Mouse (Mus musculus) limb, embryonic 11.5 days (tissue): ENCODE measurements at regions not wholly inside any gene's neighbourhood (a gene's known extent, or its start where the extent isn't known, plus 50 kb on each side); places are given as distances from the start of the nearest gene placed in this dataset.
A peak's percentile ranks its signal among the peaks of the same experiment; 100 is the strongest.

Experiments used
- ATAC-seq: fragments of 200-750 bp; cut with Nextera tagmentation; 2 replicates; pipeline ENCODE4 v1.8.0; 2017; ENCODE audit warnings: low read depth; ENCODE audit not compliant: insufficient number of reproducible peaks, low FRiP score, low TSS enrichment
- DNase-seq: peaks from one replicate; pipeline ENCODE4 v3.0.0-alpha.2; 2015; ENCODE audit warnings: low spot score
- H3K27ac ChIP-seq: fragments of 300-500 bp; sonication (generic); replicated peaks from 2 replicates; pipeline ENCODE4 v1.5.1; 2014; ENCODE audit warnings: low read depth, mild to moderate bottlenecking, low read length
- H3K27me3 ChIP-seq: fragments of 300-500 bp; sonication (generic); 2 replicates; pipeline ENCODE4 v1.6.1; 2014; ENCODE audit warnings: mild to moderate bottlenecking, low read length, mixed read lengths; ENCODE audit not compliant: control insufficient read depth, insufficient read depth
- H3K36me3 ChIP-seq: fragments of 300-500 bp; sonication (generic); 2 replicates; pipeline ENCODE4 v1.6.1; 2014; ENCODE audit warnings: mild to moderate bottlenecking, low read length, moderate library complexity, mixed read lengths; ENCODE audit not compliant: control insufficient read depth, insufficient read depth
- H3K4me1 ChIP-seq: fragments of 300-500 bp; sonication (generic); 2 replicates; pipeline ENCODE4 v1.6.1; 2014; ENCODE audit warnings: low read length, mixed read lengths; ENCODE audit not compliant: control insufficient read depth, insufficient read depth
- H3K4me2 ChIP-seq: fragments of 300-500 bp; sonication (generic); 2 replicates; pipeline ENCODE4 v1.6.1; 2014; ENCODE audit warnings: low read depth, mild to moderate bottlenecking, moderate library complexity; ENCODE audit not compliant: severe bottlenecking
- H3K4me3 ChIP-seq: fragments of 300-500 bp; sonication (generic); 2 replicates; pipeline ENCODE4 v1.5.1; 2014; ENCODE audit warnings: low read depth, low read length
- H3K9ac ChIP-seq: fragments of 300-500 bp; sonication (generic); 2 replicates; pipeline ENCODE4 v1.6.1; 2014; ENCODE audit warnings: mild to moderate bottlenecking, low read length
- H3K9me3 ChIP-seq: fragments of 300-500 bp; sonication (generic); 2 replicates; pipeline ENCODE4 v1.6.1; 2016; ENCODE audit warnings: low read length; ENCODE audit not compliant: control insufficient read depth
- WGBS: fragments of 180-500 bp; shearing (Covaris S2); extraction: QIAGEN DNeasy Blood & Tissue Kit; methylation state at CpG from one replicate; pipeline ENCODE4 v1.1.7; 2014; 5-methylcytosine and 5-hydroxymethylcytosine counted together

DNA sequence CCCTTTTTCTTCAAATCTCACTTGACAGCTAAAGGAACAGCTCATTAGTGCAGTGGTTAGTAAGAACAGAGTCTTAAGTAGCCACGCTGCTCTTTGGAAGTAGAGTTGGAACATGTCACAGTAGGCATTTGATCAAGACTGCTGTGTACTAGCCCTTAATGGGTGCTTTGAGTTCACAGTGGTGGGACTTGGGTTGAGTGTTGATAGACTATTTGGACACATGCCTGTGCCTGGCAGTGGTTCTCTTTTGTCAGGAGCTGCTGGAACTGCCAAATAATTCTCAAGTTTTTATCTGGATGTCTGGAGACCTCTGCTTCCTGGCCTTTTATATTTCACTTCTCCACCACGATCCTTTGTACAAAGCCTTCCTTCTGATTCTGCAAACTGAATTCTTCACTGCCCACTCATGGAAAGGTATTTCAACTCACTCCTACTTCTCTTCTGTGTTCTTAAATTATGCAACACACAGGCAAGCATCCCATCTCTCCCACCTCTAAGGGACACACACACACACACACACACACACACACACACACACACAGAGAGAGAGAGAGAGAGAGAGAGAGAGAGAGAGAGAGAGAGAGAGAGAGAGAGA lies 462.0 kb upstream of the Cdh6 start:
- Histone ChIP-seq H3K27me3 (no peaks in the 10 kb centered on the region), H3K4me1 (no peaks in the 10 kb centered on the region), H3K4me3 (no peak overlapping the region), H3K9ac (no peak overlapping the region), H3K27ac (no peak overlapping the region), H3K9me3 (no peaks in the 10 kb centered on the region), H3K36me3 (no peaks in the 10 kb centered on the region), H3K4me2 (no peak overlapping the region)
- DNase-seq (no peak), ATAC-seq (no peak)
- 87% methylated on average over 2 of the region's 2 CpGs for WGBS

DNA sequence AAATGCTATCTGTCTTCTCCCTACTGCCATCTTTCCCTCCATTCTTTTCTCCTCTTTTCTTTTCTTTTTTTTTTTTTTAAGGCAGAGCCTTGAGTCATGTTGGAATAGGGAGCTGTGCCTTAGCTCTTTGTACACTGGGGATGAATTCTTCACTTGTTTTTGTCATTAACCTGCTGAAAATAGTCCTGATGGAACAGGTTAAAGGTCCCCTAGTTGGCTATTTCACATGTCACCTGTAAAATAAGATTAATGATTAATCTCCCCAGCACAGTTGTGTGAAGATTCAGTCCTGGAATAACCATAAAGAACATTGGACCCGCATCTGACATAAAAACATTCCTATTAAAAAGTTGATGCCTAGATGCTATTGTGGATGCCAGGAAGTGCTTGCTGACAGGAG lies 428.7 kb upstream of the Cdh6 start:
- DNase-seq (no peak), ATAC-seq (no peak)
- Histone ChIP-seq H3K4me3 (no peak overlapping the region), H3K4me2 (no peak overlapping the region), H3K9me3 (no peaks in the 10 kb centered on the region), H3K9ac (no peak overlapping the region), H3K27me3 (no peaks in the 10 kb centered on the region), H3K36me3 (no peaks in the 10 kb centered on the region), H3K4me1 (no peaks in the 10 kb centered on the region), H3K27ac (no peak overlapping the region)
- 89% methylated on average over 1 of the region's 1 CpGs for WGBS

DNA sequence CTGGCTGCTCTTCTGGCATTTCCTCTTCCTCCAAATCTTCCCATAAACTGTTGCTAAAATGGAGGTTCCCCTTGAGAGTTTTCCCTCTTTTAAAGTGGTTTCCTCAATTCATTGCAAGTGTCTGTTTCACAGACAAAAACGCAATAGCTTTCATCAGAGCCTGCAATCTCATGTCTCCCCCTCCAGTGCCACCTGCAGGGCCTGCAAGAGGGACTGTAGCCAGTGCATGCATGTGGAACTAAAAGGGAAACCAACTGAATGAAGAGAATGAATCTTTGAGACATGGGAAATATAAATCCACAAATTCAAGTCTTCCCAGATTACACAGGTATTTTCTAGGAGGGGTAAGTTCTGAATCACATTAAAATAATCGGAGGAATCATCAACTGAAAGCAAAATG lies 424.4 kb upstream of the Cdh6 start:
- Histone ChIP-seq H3K4me3 (no peak overlapping the region), H3K9ac (no peak overlapping the region), H3K4me1 (no peaks in the 10 kb centered on the region), H3K9me3 (no peaks in the 10 kb centered on the region), H3K27ac (no peak overlapping the region), H3K4me2 (no peak overlapping the region), H3K36me3 (no peaks in the 10 kb centered on the region), H3K27me3 (no peaks in the 10 kb centered on the region)
- no peak for ATAC-seq
- 77% methylated on average over 2 of the region's 2 CpGs for WGBS
- no peak for DNase-seq

- Histone ChIP-seq H3K9ac (no peak overlapping the region), H3K9me3 (no peaks in the 10 kb centered on the region), H3K27ac (no peak overlapping the region), H3K4me2 (no peak overlapping the region), H3K4me3 (no peak overlapping the region), H3K36me3 (no peaks in the 10 kb centered on the region), H3K27me3 (no peaks in the 10 kb centered on the region), H3K4me1 (no peaks in the 10 kb centered on the region)
- DNase-seq: no peak
- WGBS: 86% methylated on average over 5 of the region's 5 CpGs
- ATAC-seq: no peak
These were observed 420.3 kb upstream of the Cdh6 start for GRCm38 (mm10) chr15:13593823-13594222.

- DNase-seq (no peak), ATAC-seq (no peak)
- Histone ChIP-seq H3K4me3 (no peak overlapping the region), H3K9ac (no peak overlapping the region), H3K4me2 (no peak overlapping the region), H3K9me3 (no peaks in the 10 kb centered on the region), H3K27ac (no peak overlapping the region), H3K27me3 (no peaks in the 10 kb centered on the region), H3K4me1 (no peaks in the 10 kb centered on the region), H3K36me3 (no peaks in the 10 kb centered on the region)
- WGBS: 54% methylated on average over 5 of the region's 5 CpGs
These were observed 417.4 kb upstream of the Cdh6 start for GRCm38 (mm10) chr15:13590864-13591263.

DNA sequence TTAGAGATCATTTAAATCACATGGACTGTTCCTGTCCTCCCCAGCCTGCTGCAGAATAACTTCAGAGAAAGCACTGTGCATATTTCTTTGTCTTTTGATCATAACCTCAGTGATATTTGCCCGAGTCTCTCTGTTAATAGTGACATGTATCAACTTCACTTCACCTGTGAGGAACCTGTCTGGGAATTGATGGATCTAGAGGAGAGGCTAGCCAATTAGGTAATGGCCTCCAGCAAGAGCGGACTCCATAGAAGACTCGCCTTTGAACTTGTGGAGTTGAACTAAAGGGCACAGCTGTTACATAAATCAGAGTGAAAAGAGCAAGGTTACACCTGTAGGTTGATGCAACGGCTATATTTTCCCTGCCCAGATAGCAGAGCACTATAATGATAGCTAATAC lies 409.8 kb upstream of the Cdh6 start:
- Histone ChIP-seq H3K4me1 (no peaks in the 10 kb centered on the region), H3K27ac (no peak overlapping the region), H3K9me3 (no peaks in the 10 kb centered on the region), H3K36me3 (no peaks in the 10 kb centered on the region), H3K27me3 (no peaks in the 10 kb centered on the region), H3K9ac (no peak overlapping the region), H3K4me3 (no peak overlapping the region), H3K4me2 (no peak overlapping the region)
- 18% methylated on average over 4 of the region's 4 CpGs for WGBS
- 0 out of 2 replicates have a peak, but pooled peaks have one; percentile 26 for ATAC-seq
- DNase-seq: peak; percentile 30

DNA sequence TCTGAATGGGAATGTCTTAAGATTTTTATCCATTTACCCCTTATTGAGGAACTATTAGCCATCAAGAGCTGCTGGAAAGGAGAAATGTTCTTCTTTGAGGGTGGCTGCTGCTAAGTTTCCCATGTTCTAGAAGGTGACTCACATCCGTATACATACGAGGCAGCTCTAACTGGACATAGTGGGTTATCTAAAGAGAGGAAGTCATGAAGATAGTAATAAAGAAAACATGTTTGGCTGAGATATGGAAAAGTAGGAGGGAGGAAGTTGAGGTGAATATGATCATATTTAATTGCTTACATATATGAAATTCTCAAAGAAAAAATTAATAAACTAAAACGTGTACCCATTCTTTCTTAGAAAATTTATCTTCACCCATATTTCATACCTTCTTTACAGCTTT lies 408.7 kb upstream of the Cdh6 start:
- ATAC-seq: no peak
- 83% methylated on average over 3 of the region's 3 CpGs for WGBS
- no peak overlapping the region for H3K4me2 ChIP-seq

DNA sequence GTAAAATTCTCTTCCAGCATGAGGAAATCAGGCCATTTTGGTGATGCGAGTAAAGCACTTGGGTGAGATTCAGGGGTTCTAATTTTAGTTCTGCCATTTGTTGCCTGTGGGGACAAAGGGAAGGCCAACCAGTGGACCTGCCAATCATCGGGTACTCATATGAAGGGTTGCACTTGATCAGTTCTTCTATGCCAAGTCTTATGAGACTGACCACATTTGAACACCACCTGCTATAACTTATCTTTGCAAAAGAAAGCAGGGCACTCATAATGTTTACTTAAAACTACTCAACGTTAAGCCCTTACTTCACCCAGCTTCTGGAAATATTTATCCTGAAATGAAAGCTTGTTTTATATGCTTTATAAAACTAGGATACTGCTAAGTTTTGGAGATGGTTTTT lies 400.1 kb upstream of the Cdh6 start:
- Histone ChIP-seq H3K27me3 (no peaks in the 10 kb centered on the region), H3K9ac (no peak overlapping the region), H3K9me3 (no peaks in the 10 kb centered on the region), H3K4me1 (no peaks in the 10 kb centered on the region), H3K27ac (no peak overlapping the region), H3K4me2 (no peak overlapping the region), H3K4me3 (no peak overlapping the region), H3K36me3 (no peaks in the 10 kb centered on the region)
- 87% methylated on average over 3 of the region's 3 CpGs for WGBS
- ATAC-seq (no peak), DNase-seq (no peak)

More for the DNA sequence above, 408.7 kb upstream of the Cdh6 start:
- no peak overlapping the region for H3K9ac ChIP-seq
- H3K27ac ChIP-seq: no peak overlapping the region
- no peaks in the 10 kb centered on the region for H3K9me3 ChIP-seq
- no peak overlapping the region for H3K4me3 ChIP-seq
- no peaks in the 10 kb centered on the region for H3K27me3 ChIP-seq
- H3K36me3 ChIP-seq: no peaks in the 10 kb centered on the region
- H3K4me1 ChIP-seq: no peaks in the 10 kb centered on the region
- no peak for DNase-seq

- DNase-seq (no peak), ATAC-seq (no peak)
- no peaks in the 10 kb centered on the region for H3K27me3 ChIP-seq
- no peaks in the 10 kb centered on the region for H3K36me3 ChIP-seq
- H3K4me3 ChIP-seq: no peak overlapping the region
- H3K4me1 ChIP-seq: no peaks in the 10 kb centered on the region
- no peak overlapping the region for H3K9ac ChIP-seq
- no peak overlapping the region for H3K27ac ChIP-seq
- no peaks in the 10 kb centered on the region for H3K9me3 ChIP-seq
- H3K4me2 ChIP-seq: no peak overlapping the region
These were observed 387.4 kb upstream of the Cdh6 start for GRCm38 (mm10) chr15:13560920-13561319.
